Mouse (Mus musculus) limb, embryonic 14.5 days (tissue): ENCODE data around the gene Pik3cg. TPM values are rescaled to one million over a fixed set of nuclear protein-coding genes. Genes with fewer than 3 reads are reported as not detected.
A peak's percentile ranks its signal among the peaks of the same experiment; 100 is the strongest.

Experiments used
- ATAC-seq: fragments of 200-750 bp; cut with Nextera tagmentation; 2 replicates; pipeline ENCODE4 v1.8.0; 2017; ENCODE audit warnings: low read depth, moderate number of reproducible peaks, moderate TSS enrichment; ENCODE audit not compliant: low FRiP score
- DNase-seq: peaks from one replicate; pipeline ENCODE4 v3.0.0-alpha.2; 2015; ENCODE audit warnings: low spot score
- H3K27ac ChIP-seq: fragments of 300-500 bp; sonication (generic); replicated peaks from 2 replicates; pipeline ENCODE4 v1.5.1; 2014; ENCODE audit warnings: low read depth, mild to moderate bottlenecking, low read length, moderate library complexity, mixed read lengths
- H3K27me3 ChIP-seq: fragments of 300-500 bp; sonication (generic); 2 replicates; pipeline ENCODE4 v1.6.1; 2014; ENCODE audit warnings: low read length, mixed read lengths; ENCODE audit not compliant: control insufficient read depth, insufficient read depth
- H3K36me3 ChIP-seq: fragments of 300-500 bp; sonication (generic); 2 replicates; pipeline ENCODE4 v1.6.1; 2014; ENCODE audit warnings: mild to moderate bottlenecking, low read length, moderate library complexity, mixed read lengths; ENCODE audit not compliant: control insufficient read depth, insufficient read depth
- H3K4me1 ChIP-seq: fragments of 300-500 bp; sonication (generic); 2 replicates; pipeline ENCODE4 v1.6.1; 2014; ENCODE audit warnings: antibody characterized with exemption, low read length, mixed read lengths; ENCODE audit not compliant: control insufficient read depth, insufficient read depth
- H3K4me2 ChIP-seq: fragments of 300-500 bp; sonication (generic); replicated peaks from 2 replicates; pipeline ENCODE4 v1.6.1; 2014; ENCODE audit warnings: low read depth, mild to moderate bottlenecking, low read length, moderate library complexity; ENCODE audit not compliant: severe bottlenecking
- H3K4me3 ChIP-seq: fragments of 300-500 bp; sonication (generic); replicated peaks from 2 replicates; pipeline ENCODE4 v1.5.1; 2014; ENCODE audit warnings: low read length
- H3K9ac ChIP-seq: fragments of 300-500 bp; sonication (generic); 2 replicates; pipeline ENCODE4 v1.6.1; 2014; ENCODE audit warnings: mild to moderate bottlenecking, low read depth, low read length, moderate library complexity; ENCODE audit not compliant: severe bottlenecking
- H3K9me3 ChIP-seq: fragments of 300-500 bp; sonication (generic); 2 replicates; pipeline ENCODE4 v1.6.1; 2016; ENCODE audit warnings: low read length; ENCODE audit not compliant: control insufficient read depth
- POLR2A ChIP-seq: fragments of 200-500 bp; IDR thresholded peaks from 2 replicates; pipeline ENCODE4 v1.8.0; 2012; ENCODE audit warnings: inconsistent platforms, mild to moderate bottlenecking, moderate library complexity, borderline replicate concordance; ENCODE audit not compliant: insufficient read depth, insufficient read length; ENCODE audit errors: extremely low read depth
- WGBS: fragments of 180-500 bp; shearing (Covaris S2); extraction: QIAGEN DNeasy Blood & Tissue Kit; methylation state at CpG from one replicate; pipeline ENCODE4 v1.1.7; 2014; 5-methylcytosine and 5-hydroxymethylcytosine counted together
- polyA plus RNA-seq, 2 experiments: library from polyadenylated mRNA; depleted of rRNA in 1 of 2; stranded (reverse) in 1 of 2; unstranded in 1 of 2; fragments of >200 nt; fragmentation: Nextera tagmentation in 1 of 2; extraction: Ambion mirVana in 1 of 2; gene quantifications; 2 replicates each; pipeline versions ENCODE4 v1.2.1 to v1.2.3; 2012 to 2014

The Pik3cg gene
- polyA plus RNA-seq, 2 experiments: 2.8 to 4.7 TPM

DNA sequence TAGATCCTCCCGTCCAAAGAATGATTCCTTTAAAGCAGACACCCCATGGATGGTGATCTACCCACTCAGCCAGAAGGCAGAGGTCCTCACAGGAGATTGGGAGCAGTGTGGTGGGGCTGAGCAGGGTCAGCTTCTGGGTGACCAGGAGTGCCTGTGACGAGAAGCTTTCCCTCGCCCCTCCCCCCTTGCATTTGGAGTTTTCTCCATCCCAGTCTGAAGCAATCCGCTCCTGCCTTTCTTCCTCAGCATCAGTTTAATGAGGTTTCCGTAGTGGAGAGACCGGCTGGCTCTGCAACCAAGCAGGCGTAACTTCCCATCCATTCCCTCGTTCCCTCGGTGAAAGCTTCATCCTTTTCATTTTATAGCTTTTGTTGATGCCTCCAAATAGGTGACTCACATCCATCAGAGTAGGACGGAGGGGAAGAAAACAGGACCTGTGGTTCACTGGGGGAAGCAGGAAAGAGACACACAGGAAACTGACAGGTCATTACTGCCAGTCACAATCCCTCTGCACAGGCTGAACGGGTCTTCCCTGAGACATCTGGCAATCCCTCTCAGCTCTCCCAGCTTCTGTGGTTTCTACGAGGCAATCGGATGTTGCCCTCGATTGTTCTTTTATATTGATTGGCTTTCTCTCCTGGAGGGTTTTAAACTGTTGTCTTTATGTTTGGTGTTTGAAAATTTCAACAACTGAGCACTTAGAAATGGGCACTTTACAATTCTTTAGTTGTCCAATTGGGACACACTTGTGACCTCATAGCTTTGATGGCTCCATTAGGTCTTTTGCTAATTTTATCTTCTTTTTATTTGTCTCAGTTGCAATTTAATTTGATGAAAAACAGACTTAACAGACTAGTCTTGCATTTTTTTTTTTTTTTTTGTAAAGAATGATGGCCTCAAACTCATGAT lies 80.6 kb downstream of the Pik3cg start:
- no peaks in the 10 kb centered on the region for H3K27me3 ChIP-seq
- H3K27ac ChIP-seq: no peak overlapping the region
- H3K9ac ChIP-seq: no peak overlapping the region
- H3K36me3 ChIP-seq: no peaks in the 10 kb centered on the region
- ATAC-seq (no peak), DNase-seq (no peak)
- no peak overlapping the region for H3K4me3 ChIP-seq
- TF ChIP-seq POLR2A: no peak
- peak overlapping the region; percentile 22; the same call in 1 of the 2 replicates for H3K4me2 ChIP-seq
- WGBS: 10% methylated on average over 14 of the region's 14 CpGs
- H3K4me1 ChIP-seq: peaks cover 7% of the 10 kb centered on the region
- H3K9me3 ChIP-seq: no peaks in the 10 kb centered on the region

DNA sequence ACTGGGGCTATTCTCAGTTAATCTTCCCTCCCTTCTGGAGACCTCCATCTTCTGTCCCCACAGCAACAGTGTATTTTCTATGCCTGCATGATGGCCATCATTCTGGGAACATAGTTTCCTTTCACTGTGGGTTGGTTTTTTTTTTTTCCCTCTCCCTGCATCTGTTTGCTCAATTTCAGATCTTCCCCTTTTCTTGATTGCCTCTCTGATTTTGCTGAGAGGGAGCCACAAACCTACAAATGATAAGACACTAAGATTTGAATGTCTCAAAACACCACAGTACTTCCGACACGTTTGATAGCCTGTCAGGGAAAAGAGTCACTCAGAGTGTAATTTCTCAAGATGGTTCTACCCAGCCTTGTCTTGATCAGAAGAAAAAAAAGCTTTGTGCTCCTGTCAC lies 81.3 kb downstream of the Pik3cg start:
- Histone ChIP-seq H3K4me2 (no peak overlapping the region), H3K9ac (no peak overlapping the region), H3K27ac (no peak overlapping the region), H3K9me3 (no peaks in the 10 kb centered on the region), H3K36me3 (no peaks in the 10 kb centered on the region), H3K27me3 (no peaks in the 10 kb centered on the region), H3K4me1 (peaks cover 7% of the 10 kb centered on the region), H3K4me3 (no peak overlapping the region)
- ATAC-seq (no peak), DNase-seq (no peak)
- WGBS: 70% methylated on average over 2 of the region's 2 CpGs
- TF ChIP-seq POLR2A: no peak

GRCm38 (mm10) chr12:32124456-32124855 lies 84.0 kb downstream of the Pik3cg start:
- Histone ChIP-seq H3K27me3 (no peaks in the 10 kb centered on the region), H3K4me2 (no peak overlapping the region), H3K4me1 (peaks cover 7% of the 10 kb centered on the region), H3K9ac (no peak overlapping the region), H3K4me3 (no peak overlapping the region), H3K9me3 (no peaks in the 10 kb centered on the region), H3K36me3 (no peaks in the 10 kb centered on the region), H3K27ac (no peak overlapping the region)
- TF ChIP-seq POLR2A: no peak
- 91% methylated on average over 2 of the region's 2 CpGs for WGBS
- no peak for ATAC-seq
- DNase-seq: no peak

GRCm38 (mm10) chr12:32124030-32124429 lies 84.4 kb downstream of the Pik3cg start:
- Histone ChIP-seq H3K4me2 (no peak overlapping the region), H3K27me3 (no peaks in the 10 kb centered on the region), H3K9ac (no peak overlapping the region), H3K4me3 (no peak overlapping the region), H3K9me3 (no peaks in the 10 kb centered on the region), H3K27ac (no peak overlapping the region), H3K4me1 (peaks cover 7% of the 10 kb centered on the region), H3K36me3 (no peaks in the 10 kb centered on the region)
- TF ChIP-seq POLR2A: no peak
- WGBS: 84% methylated on average over 8 of the region's 8 CpGs
- DNase-seq (no peak), ATAC-seq (no peak)

DNA sequence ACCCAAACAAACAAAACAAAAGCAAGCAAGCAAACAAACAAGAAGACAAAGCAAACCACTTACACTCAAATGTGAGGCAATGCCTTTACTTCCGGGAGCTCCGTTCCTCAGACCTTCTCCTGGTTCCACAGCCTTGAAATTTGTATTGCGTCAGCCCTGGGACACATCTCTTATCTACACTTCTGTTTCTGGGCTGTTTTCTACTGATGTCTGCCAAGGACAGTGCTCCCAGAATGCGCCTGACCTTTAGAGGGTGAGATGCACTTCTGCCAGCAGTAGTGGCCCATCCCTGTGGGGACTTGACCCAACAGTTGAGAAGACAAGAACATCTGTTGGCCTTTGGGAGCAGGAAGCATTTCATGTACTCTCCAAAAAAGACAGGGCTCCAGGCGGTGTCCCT lies 84.9 kb downstream of the Pik3cg start:
- H3K27me3 ChIP-seq: no peaks in the 10 kb centered on the region
- peaks cover 7% of the 10 kb centered on the region for H3K4me1 ChIP-seq
- 73% methylated on average over 5 of the region's 5 CpGs for WGBS

More for the DNA sequence above, 84.9 kb downstream of the Pik3cg start:
- Histone ChIP-seq H3K36me3 (no peaks in the 10 kb centered on the region), H3K9ac (no peak overlapping the region), H3K9me3 (no peaks in the 10 kb centered on the region), H3K4me2 (no peak overlapping the region), H3K27ac (no peak overlapping the region), H3K4me3 (no peak overlapping the region)
- ATAC-seq: no peak
- DNase-seq: no peak
- no peak for TF ChIP-seq POLR2A

Other genes starting within 250 kb of the Pik3cg start
- gene Prkar2b, start 147.4 kb downstream of the Pik3cg start, polyA plus RNA-seq (2012; rRNA removed): 10.7 and 12.2 TPM in 2 replicates
- 23.9 and 24.0 TPM in 2 replicates for gene Prkar2b, start 147.4 kb downstream of the Pik3cg start, polyA plus RNA-seq (2014; fragmentation: Nextera tagmentation; extraction: Ambion mirVana)
- 9.4 and 13.1 TPM in 2 replicates for gene Ccdc71l, start 170.0 kb upstream of the Pik3cg start, polyA plus RNA-seq (2012; rRNA removed)
- 6.4 and 6.9 TPM in 2 replicates for gene Ccdc71l, start 170.0 kb upstream of the Pik3cg start, polyA plus RNA-seq (2014; fragmentation: Nextera tagmentation; extraction: Ambion mirVana)